In the genomic region with DNA sequence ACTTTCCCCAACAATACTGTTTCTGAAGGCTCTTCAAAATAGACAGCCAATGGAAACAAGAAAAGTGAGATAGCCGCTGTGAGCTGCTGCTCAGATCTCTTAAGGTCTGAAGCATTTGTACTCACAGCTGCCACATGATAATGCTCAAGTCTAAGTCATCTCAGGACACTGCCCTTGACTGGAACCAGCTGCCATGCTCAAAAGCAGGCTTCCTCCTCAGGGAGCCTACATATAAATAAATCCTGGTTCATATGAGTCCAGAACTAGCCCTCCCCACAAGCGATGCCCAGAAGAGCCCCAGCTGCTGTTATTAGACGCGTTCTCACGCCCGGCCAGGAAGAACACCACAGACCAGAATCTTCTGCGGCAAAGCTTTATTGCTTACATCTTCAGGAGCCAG, we compare ENCODE assay signal across 12 mouse cellular contexts.
A peak's percentile ranks its signal among the peaks of the same experiment; 100 is the strongest.
DNase-seq lines count a peak whose midpoint lies in the region; ATAC-seq and TF ChIP-seq lines count a peak whose summit lies in the region.
"Had no signal": no experiment of that assay in that cellular context is flagged by ENCODE, and none has a peak within 500 bp of the region (broad histone marks: within the 10 kb centered on the region; RNA-seq: fewer than 3 reads in every experiment).

No protein-coding gene starts in this region.

- H3K36me3 ChIP-seq in heart, embryonic 12.5 days = no peaks in the 10 kb centered on the region
- H3K36me3 ChIP-seq in intestine, embryonic 15.5 days = no peaks in the 10 kb centered on the region
- no peaks in the 10 kb centered on the region for H3K36me3 ChIP-seq in small intestine, adult 2 months (ENCODE audit: control insufficient read depth, insufficient read depth, low read length)
- H3K36me3 ChIP-seq: midbrain, embryonic 12.5 days had no signal

- DNase-seq in heart, adult 11 months = peak; percentile 95
- DNase-seq in kidney, postnatal 25 days = peak; percentile 15 to 39
- DNase-seq in gastrocnemius, postnatal 25 days = no peak
- DNase-seq in right cerebral cortex, postnatal 14 days = no peak
- no peak for DNase-seq in thymus, postnatal 14 days
- DNase-seq: cerebellum, adult 18-20 months had no signal

- no peak overlapping the region for H3K9ac ChIP-seq in heart, embryonic 12.5 days
- no peak overlapping the region for H3K9ac ChIP-seq in intestine, embryonic 15.5 days
- H3K9ac ChIP-seq: liver, embryonic 14.5 days; midbrain, embryonic 12.5 days had no signal

- no peaks in the 10 kb centered on the region for H3K27me3 ChIP-seq in heart, embryonic 12.5 days (replicated peaks)
- no peaks in the 10 kb centered on the region for H3K27me3 ChIP-seq in intestine, embryonic 15.5 days (replicated peaks)
- H3K27me3 ChIP-seq in small intestine, adult 2 months (ENCODE audit: control insufficient read depth, insufficient read depth, low read length) = no peaks in the 10 kb centered on the region
- H3K27me3 ChIP-seq: midbrain, embryonic 12.5 days had no signal

- no peak for ATAC-seq in heart, embryonic 12.5 days (ENCODE audit: insufficient number of reproducible peaks, low FRiP score)
- peak; percentile 83 for ATAC-seq in intestine, embryonic 15.5 days

- no peak overlapping the region for H3K4me3 ChIP-seq in heart, embryonic 12.5 days
- no peak overlapping the region for H3K4me3 ChIP-seq in intestine, embryonic 15.5 days (replicated peaks)
- H3K4me3 ChIP-seq in small intestine, adult 2 months (ENCODE audit: low read depth, low read length) = no peak overlapping the region
- H3K4me3 ChIP-seq: layer of hippocampus, adult 2 months; midbrain, embryonic 12.5 days had no signal

- no peak for TF ChIP-seq CTCF in small intestine, adult 2 months (IDR thresholded peaks at IDR 0.05; ENCODE audit: extremely low read depth, insufficient read length, insufficient replicate concordance, low read depth, low read length)

- no peaks in the 10 kb centered on the region for H3K9me3 ChIP-seq in heart, embryonic 12.5 days (replicated peaks)
- no peaks in the 10 kb centered on the region for H3K9me3 ChIP-seq in intestine, embryonic 15.5 days
- H3K9me3 ChIP-seq: midbrain, embryonic 12.5 days had no signal

- H3K4me1 ChIP-seq in heart, embryonic 12.5 days (replicated peaks) = no peaks in the 10 kb centered on the region
- no peaks in the 10 kb centered on the region for H3K4me1 ChIP-seq in intestine, embryonic 15.5 days (replicated peaks)
- no peaks in the 10 kb centered on the region for H3K4me1 ChIP-seq in small intestine, adult 2 months (ENCODE audit: control insufficient read depth, insufficient read depth, insufficient read length, low read length)

- WGBS in heart, embryonic 12.5 days = 87% methylated on average over 7 of the region's 7 CpGs
- 67% methylated on average over 7 of the region's 7 CpGs for WGBS in intestine, embryonic 15.5 days
- 81% methylated on average over 7 of the region's 7 CpGs for WGBS in small intestine, adult 2 months

- no peak overlapping the region for H3K27ac ChIP-seq in heart, embryonic 12.5 days (ENCODE audit: poor library complexity, severe bottlenecking)
- H3K27ac ChIP-seq in intestine, embryonic 15.5 days = no peak overlapping the region
- peak overlapping the region; percentile 61 for H3K27ac ChIP-seq in small intestine, adult 2 months (ENCODE audit: insufficient read depth, low read depth, low read length)
- H3K27ac ChIP-seq: layer of hippocampus, adult 2 months; liver, embryonic 14.5 days; midbrain, embryonic 12.5 days had no signal

- H3K4me2 ChIP-seq in heart, embryonic 12.5 days = no peak overlapping the region
- H3K4me2 ChIP-seq in intestine, embryonic 15.5 days (replicated peaks) = no peak overlapping the region
- H3K4me2 ChIP-seq: midbrain, embryonic 12.5 days had no signal

- no peak for TF ChIP-seq POLR2A in small intestine, adult 2 months (IDR thresholded peaks at IDR 0.05; ENCODE audit: low read depth, low read length)

Comparison
In these comparisons a context has a peak if more than half of its experiments do, and no peak if none do; other contexts are left out.
1. DNase-seq: peak in heart, adult 11 months (single experiment) and kidney, postnatal 25 days (2 of 2); none in gastrocnemius, postnatal 25 days (single experiment), right cerebral cortex, postnatal 14 days (single experiment) and thymus, postnatal 14 days (single experiment).